Mouse (Mus musculus) cortical plate, adult 2 months (tissue): ENCODE data around the gene Cpt1a. TPM values are rescaled to one million over a fixed set of nuclear protein-coding genes. Genes with fewer than 3 reads are reported as not detected.
A peak's percentile ranks its signal among the peaks of the same experiment; 100 is the strongest.

Source experiments
- H3K27ac ChIP-seq: fragments of 200-500 bp; 2 replicates; pipeline ENCODE4 v1.5.1; 2012; ENCODE audit warnings: low read length, control low read depth, inconsistent platforms; ENCODE audit not compliant: insufficient read depth
- H3K4me1 ChIP-seq: fragments of 200-500 bp; 2 replicates; pipeline ENCODE4 v1.6.1; 2011; ENCODE audit warnings: low read length; ENCODE audit not compliant: control insufficient read depth, insufficient read depth
- H3K4me3 ChIP-seq: fragments of 200-500 bp; 2 replicates; pipeline ENCODE4 v1.5.1; 2011; ENCODE audit warnings: mild to moderate bottlenecking, low read length, control low read depth; ENCODE audit not compliant: insufficient read depth
- CTCF ChIP-seq: fragments of 200-500 bp; IDR thresholded peaks from 2 replicates; pipeline ENCODE4 v1.5.1; 2011; ENCODE audit warnings: mild to moderate bottlenecking, control low read depth, low read length; ENCODE audit not compliant: insufficient read depth; ENCODE audit errors: extremely low read depth
- POLR2A ChIP-seq: fragments of 200-500 bp; IDR thresholded peaks from 2 replicates; pipeline ENCODE4 v1.6.1; 2011; ENCODE audit warnings: mild to moderate bottlenecking, low read length, control low read depth; ENCODE audit not compliant: insufficient read depth; ENCODE audit errors: extremely low read depth
- polyA plus RNA-seq: library from polyadenylated mRNA; depleted of rRNA; stranded (reverse); fragments of >200 nt; gene quantifications from 2 replicates; pipeline ENCODE4 v1.2.3, GENCODE M21; 2012

Gene Cpt1a
- polyA plus RNA-seq, 1 experiment, result 23.4 TPM

GRCm38 (mm10) chr19:3357620-3358019 lies 35.5 kb downstream of the Cpt1a start:
- H3K4me1 ChIP-seq, result 0 out of 2 replicates have a peak, but pooled peaks cover 1% of the 10 kb centered on the region
- no peak overlapping the region for H3K27ac ChIP-seq
- TF ChIP-seq POLR2A, result no peak
- TF ChIP-seq CTCF, result no peak
- H3K4me3 ChIP-seq, result no peak overlapping the region

DNA sequence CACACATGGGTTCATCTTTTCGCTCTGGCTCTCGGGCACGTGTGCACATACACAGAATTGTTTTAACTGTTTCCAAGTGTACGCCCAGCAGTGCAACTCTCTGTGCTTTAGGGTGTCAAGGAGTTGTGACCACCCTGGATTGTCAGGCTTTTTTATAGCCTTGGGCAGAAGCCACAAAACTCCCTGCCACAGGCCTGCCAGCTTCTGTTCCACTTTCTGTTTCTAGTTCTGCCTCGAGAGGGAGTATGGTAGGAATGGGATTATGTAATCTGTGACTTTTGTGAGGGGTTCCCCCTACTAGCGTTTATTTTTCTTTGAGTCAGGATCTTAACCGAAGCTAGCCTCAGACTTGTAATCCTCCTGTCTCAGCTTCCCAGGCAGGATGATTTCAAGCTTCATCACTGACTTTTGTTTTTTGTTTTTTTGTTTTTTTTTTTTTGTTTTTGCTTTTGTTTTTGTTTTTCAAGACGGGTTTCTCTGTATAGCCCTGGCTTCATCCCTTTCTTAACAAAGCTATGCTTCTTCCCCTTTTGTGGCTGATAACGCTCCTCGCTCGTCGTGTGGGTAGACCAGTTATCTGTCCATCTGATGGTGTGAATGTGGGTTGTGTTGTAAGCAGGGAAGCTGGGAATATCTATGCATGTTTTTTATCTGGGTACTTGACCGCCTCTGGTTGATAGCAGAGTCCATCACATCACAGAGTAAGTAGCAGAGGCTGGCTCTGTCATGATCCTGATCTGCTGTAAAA lies 37.9 kb downstream of the Cpt1a start:
- no peak overlapping the region for H3K27ac ChIP-seq
- 0 out of 2 replicates have a peak, but pooled peaks have one; percentile 1 for TF ChIP-seq CTCF
- no peak for TF ChIP-seq POLR2A
- no peak overlapping the region for H3K4me3 ChIP-seq
- no peaks in the 10 kb centered on the region for H3K4me1 ChIP-seq

GRCm38 (mm10) chr19:3363510-3363909 lies 41.4 kb downstream of the Cpt1a start:
- no peak for TF ChIP-seq POLR2A
- no peak for TF ChIP-seq CTCF
- Histone ChIP-seq H3K4me1 (no peaks in the 10 kb centered on the region), H3K4me3 (no peak overlapping the region), H3K27ac (no peak overlapping the region)

DNA sequence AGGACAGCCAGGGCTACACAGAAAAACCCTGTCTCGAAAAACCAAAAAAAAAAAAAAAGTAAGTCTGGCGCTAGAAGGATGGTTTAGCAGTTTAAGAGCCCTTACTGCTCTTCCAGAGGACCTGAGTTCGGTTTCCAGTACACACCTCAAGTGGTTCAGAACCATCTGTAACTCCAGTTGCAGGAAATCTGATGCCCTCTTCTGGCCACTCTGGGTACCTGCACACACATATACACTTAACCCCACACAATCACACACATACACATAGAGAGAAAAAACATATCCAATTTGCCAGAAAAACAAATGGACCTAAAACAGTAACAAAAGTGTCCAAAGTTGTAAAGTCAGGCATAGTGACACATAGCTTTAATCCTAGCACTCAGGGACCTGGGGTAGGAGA lies 43.0 kb downstream of the Cpt1a start:
- H3K27ac ChIP-seq, result no peak overlapping the region
- no peak overlapping the region for H3K4me3 ChIP-seq
- no peaks in the 10 kb centered on the region for H3K4me1 ChIP-seq
- TF ChIP-seq CTCF (no peak), POLR2A (no peak)

DNA sequence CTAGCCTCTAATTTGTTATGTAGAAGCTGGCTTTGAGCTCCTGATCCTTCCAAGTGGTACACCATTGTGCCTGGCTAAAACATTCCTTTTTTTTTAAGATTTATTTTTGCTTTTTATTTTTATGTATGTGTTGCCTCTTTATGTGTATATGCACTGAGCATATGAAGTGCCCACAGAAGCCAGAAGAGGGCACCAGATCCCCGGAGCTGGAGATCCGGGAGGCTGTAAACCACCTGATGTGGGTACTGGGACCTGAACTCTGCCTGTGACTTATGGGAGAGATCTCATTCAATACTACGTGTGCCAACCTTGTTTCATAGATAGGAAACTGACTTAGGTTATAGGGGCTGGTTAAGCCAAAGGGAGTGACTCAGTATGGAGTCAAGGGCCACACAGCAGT lies 46.1 kb downstream of the Cpt1a start:
- TF ChIP-seq POLR2A, result no peak
- TF ChIP-seq CTCF, result no peak
- H3K27ac ChIP-seq, result no peak overlapping the region
- no peak overlapping the region for H3K4me3 ChIP-seq

GRCm38 (mm10) chr19:3373380-3373779 lies 51.2 kb downstream of the Cpt1a start:
- Histone ChIP-seq H3K4me1 (no peaks in the 10 kb centered on the region), H3K4me3 (no peak overlapping the region), H3K27ac (no peak overlapping the region)
- no peak for TF ChIP-seq CTCF
- no peak for TF ChIP-seq POLR2A

More for the DNA sequence above, 46.1 kb downstream of the Cpt1a start:
- H3K4me1 ChIP-seq, result no peaks in the 10 kb centered on the region

- Histone ChIP-seq H3K27ac (no peak overlapping the region), H3K4me3 (no peak overlapping the region), H3K4me1 (no peaks in the 10 kb centered on the region)
- TF ChIP-seq CTCF (no peak), POLR2A (no peak)
Observed at GRCm38 (mm10) chr19:3374028-3374427, 51.9 kb downstream of the Cpt1a start.

- TF ChIP-seq CTCF (no peak), POLR2A (no peak)
- H3K27ac ChIP-seq, result no peak overlapping the region
- no peaks in the 10 kb centered on the region for H3K4me1 ChIP-seq
- H3K4me3 ChIP-seq, result no peak overlapping the region
Observed at GRCm38 (mm10) chr19:3375945-3376495, 53.9 kb downstream of the Cpt1a start.

GRCm38 (mm10) chr19:3376966-3377715 lies 55.0 kb downstream of the Cpt1a start:
- no peak overlapping the region for H3K27ac ChIP-seq
- TF ChIP-seq POLR2A (no peak), CTCF (no peak)
- no peaks in the 10 kb centered on the region for H3K4me1 ChIP-seq
- no peak overlapping the region for H3K4me3 ChIP-seq
